Mouse (Mus musculus) E14TG2a.4 (cell line): ENCODE measurements around the gene Gtf2h4.

Source experiments
- CTCF ChIP-seq: conservative IDR thresholded peaks from 2 replicates; pipeline ENCODE4 v1.5.1; 2014; ENCODE audit warnings: low read length
- POU5F1 ChIP-seq: IDR thresholded peaks from 2 replicates; pipeline ENCODE4 v1.6.1; 2014; ENCODE audit warnings: low read length, borderline replicate concordance

GRCm38 (mm10) chr17:35705836-35706235 is 32.3 kb upstream of the Gtf2h4 start:
- TF ChIP-seq CTCF (peak; percentile 51), POU5F1 (no peak)
